20 mouse cellular contexts compared by ENCODE assay signal in the genomic region with DNA sequence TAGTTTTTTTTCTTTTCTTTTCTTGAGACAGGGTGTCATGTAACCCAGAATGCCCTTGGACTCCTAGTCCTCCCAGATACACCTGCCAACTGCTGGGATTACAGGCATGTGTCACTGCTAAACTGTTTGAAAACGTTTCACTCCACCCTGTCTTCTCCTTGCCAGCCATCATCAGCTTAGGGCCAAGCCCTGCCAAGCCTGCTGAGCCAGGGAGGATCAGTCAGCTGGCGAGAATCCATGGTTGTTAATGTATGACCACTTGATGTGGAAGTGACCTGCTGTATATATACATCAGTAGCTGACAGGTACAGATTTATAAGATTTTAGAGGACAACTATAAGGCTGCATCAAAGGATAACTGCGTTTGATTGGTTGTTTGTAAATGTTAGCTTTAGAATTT. TPM values are rescaled to one million over a fixed set of nuclear protein-coding genes. Genes with fewer than 3 reads are reported as not detected.
"Had no signal": no experiment of that assay in that cellular context is flagged by ENCODE, and none has a peak within 500 bp of the region (broad histone marks: within the 10 kb centered on the region; RNA-seq: fewer than 3 reads in every experiment).

No protein-coding gene starts in this region.

- H3K4me2 ChIP-seq: lung, embryonic 15.5 days; midbrain, embryonic 11.5 days; midbrain, embryonic 13.5 days; neural tube, embryonic 12.5 days; stomach, embryonic 15.5 days had no signal

- H3K27me3 ChIP-seq: lung, embryonic 15.5 days; midbrain, embryonic 13.5 days; neural tube, embryonic 12.5 days; stomach, embryonic 15.5 days had no signal

- H3K36me3 ChIP-seq: lung, embryonic 15.5 days; midbrain, embryonic 13.5 days; neural tube, embryonic 12.5 days; stomach, embryonic 15.5 days had no signal

- H3K4me3 ChIP-seq: lung, embryonic 15.5 days; megakaryocyte, embryonic 14.5 days; midbrain, embryonic 13.5 days; neural tube, embryonic 12.5 days; stomach, embryonic 15.5 days had no signal

- H3K9ac ChIP-seq: liver, postnatal 0 days; lung, embryonic 15.5 days; midbrain, embryonic 13.5 days; neural tube, embryonic 12.5 days; stomach, embryonic 15.5 days had no signal

- H3K4me1 ChIP-seq: megakaryocyte, embryonic 14.5 days; midbrain, embryonic 13.5 days; neural tube, embryonic 12.5 days; stomach, embryonic 15.5 days had no signal

- H3K9me3 ChIP-seq: lung, embryonic 15.5 days; megakaryocyte, embryonic 14.5 days; midbrain, embryonic 13.5 days; neural tube, embryonic 12.5 days; stomach, embryonic 15.5 days had no signal

- ATAC-seq: liver, postnatal 0 days; lung, postnatal 0 days; midbrain, embryonic 13.5 days; midbrain, embryonic 16.5 days had no signal

- H3K27ac ChIP-seq: lung, embryonic 15.5 days; macrophage; midbrain, embryonic 13.5 days; neural tube, embryonic 12.5 days; stomach, embryonic 15.5 days; stomach, postnatal 0 days had no signal

- DNase-seq: liver, postnatal 0 days; lung, adult 2 months; lung, postnatal 14 days; lung, postnatal 36 days; right cerebral cortex, postnatal 14 days; thymus, adult 2 months; thymus, postnatal 25 days; thymus, postnatal 4 days had no signal

RNA-seq across cellular contexts. Expression of gene Rims4, which starts 51.8 kb away (rescaled TPM):
- total RNA-seq: monocyte, adult 5-6 weeks; neutrophil, adult 5-6 weeks had no signal
- polyA plus RNA-seq: macrophage had no signal

RNA-seq across cellular contexts. Expression of gene Pabpc1l, which starts 54.9 kb away (rescaled TPM):
- total RNA-seq: monocyte, adult 5-6 weeks had no signal
- polyA plus RNA-seq: macrophage had no signal
